Mouse (Mus musculus) left cerebral cortex, postnatal 36 days (tissue): Measurements from ENCODE around the gene Uggt2. TPM values are rescaled to one million over a fixed set of nuclear protein-coding genes. Genes with fewer than 3 reads are reported as not detected.

Experiments used
- DNase-seq, 2 experiments: peaks; one replicate each; pipeline ENCODE4 v3.0.0; 2021 to 2022; ENCODE audit warnings: low spot score in 2 of 2, mixed read lengths in 1 of 2
- intact Hi-C: fragments of 180-260 bp; cut with DNase I; formaldehyde crosslinking; loops from one replicate; pipeline ENCODE4 v1.15.1; 2025
- total RNA-seq, 2 experiments: library from RNA; stranded (reverse); gene quantifications; 2 replicates each; pipeline ENCODE4 v1.2.3; 2021

Uggt2 gene
- total RNA-seq, 2 experiments from 2014 or later: 23.9 to 32.7 TPM

GRCm38 (mm10) chr14:118938551-118938950 lies 160.7 kb downstream of the Uggt2 start:
- no peak for DNase-seq
- intact Hi-C loops: loop anchor here (2.0 kb wide), 1 partner anchor 14 kb away; the partner anchor contains the start of gene Dzip1

- intact Hi-C loops: loop anchor here (2.0 kb wide), 1 partner anchor 13 kb away; the partner anchor contains the start of gene Dzip1
- DNase-seq: peak; percentile 100
Observed at GRCm38 (mm10) chr14:118937533-118938492, 161.4 kb downstream of the Uggt2 start, which contains the start of gene Dnajc3. Dnajc3 (plus strand) TSS chr14:118937976.

GRCm38 (mm10) chr14:118936952-118937351 lies 162.3 kb downstream of the Uggt2 start:
- intact Hi-C loops: no loop called here
- no peak for DNase-seq

GRCm38 (mm10) chr14:118936236-118936635 lies 163.0 kb downstream of the Uggt2 start:
- intact Hi-C loops: no loop called here
- DNase-seq: no peak

Other genes starting within 250 kb of the Uggt2 start
- 100 to 1,000 TPM in 1 of 2 experiments, 10 to 100 TPM in 1; 78.4 to 117 TPM for gene Dzip1, start 174.0 kb downstream of the Uggt2 start, total RNA-seq
- 10 to 100 TPM; 30.3 to 41.2 TPM for gene Dnajc3, start 161.5 kb downstream of the Uggt2 start, total RNA-seq
- 10 to 100 TPM; 73.0 to 73.3 TPM for gene Hs6st3, start 38.9 kb upstream of the Uggt2 start, total RNA-seq